17 mouse cellular contexts compared by ENCODE assay signal in genomic region chr2:76504122-76504839, GRCm38 (mm10).
A peak's percentile ranks its signal among the peaks of the same experiment; 100 is the strongest.
DNase-seq lines count a peak whose midpoint lies in the region; ATAC-seq and TF ChIP-seq lines count a peak whose summit lies in the region.
"Had no signal": no experiment of that assay in that cellular context is flagged by ENCODE, and none has a peak within 500 bp of the region (broad histone marks: within the 10 kb centered on the region; RNA-seq: fewer than 3 reads in every experiment).

No protein-coding gene starts in this region.

- no peaks in the 10 kb centered on the region; a peak in 1 of 4 replicates for H3K4me1 ChIP-seq in liver, embryonic 14.5 days (replicated peaks; ENCODE audit: control insufficient read depth in 2 of 2, insufficient read depth in 2 of 2, low read length in 1 of 2)
- H3K4me1 ChIP-seq in hindbrain, postnatal 0 days (ENCODE audit: insufficient read depth, low read length): no peaks in the 10 kb centered on the region
- H3K4me1 ChIP-seq: embryonic facial prominence, embryonic 15.5 days; limb, embryonic 13.5 days; lung, embryonic 15.5 days; midbrain, embryonic 13.5 days; neural tube, embryonic 15.5 days had no signal

- ATAC-seq in liver, embryonic 14.5 days (ENCODE audit: insufficient read depth): no peak
- ATAC-seq in hindbrain, postnatal 0 days: no peak
- ATAC-seq: forebrain, postnatal 0 days; midbrain, embryonic 13.5 days had no signal

- H3K36me3 ChIP-seq in liver, embryonic 14.5 days (replicated peaks; ENCODE audit: control insufficient read depth, insufficient read depth, low read depth): no peaks in the 10 kb centered on the region
- H3K36me3 ChIP-seq in hindbrain, postnatal 0 days (ENCODE audit: insufficient read depth, low read length): no peaks in the 10 kb centered on the region
- H3K36me3 ChIP-seq: embryonic facial prominence, embryonic 15.5 days; limb, embryonic 13.5 days; lung, embryonic 15.5 days; midbrain, embryonic 13.5 days; neural tube, embryonic 15.5 days had no signal

- DNase-seq in liver, embryonic 14.5 days (ENCODE audit: low read depth in 3 of 3, low spot score in 3 of 3): no peak
- DNase-seq in liver: no peak
- peak; percentile 76 for DNase-seq in adrenal gland, adult 2 months
- peak; percentile 51 for DNase-seq in kidney, adult 18-20 months
- DNase-seq in kidney, postnatal 4 days: peak; percentile 41 to 64
- no peak for DNase-seq in gastrocnemius, postnatal 25 days
- DNase-seq in left cerebral cortex, adult 18-20 months (ENCODE audit: low spot score in 2 of 2): no peak
- DNase-seq in hindbrain, postnatal 0 days (ENCODE audit: low spot score): no peak
- DNase-seq: cerebellum, postnatal 25 days; forebrain, postnatal 0 days; heart, adult 2 months; thymus, postnatal 25 days had no signal

- H3K27me3 ChIP-seq in liver, embryonic 14.5 days (ENCODE audit: control insufficient read depth, insufficient read depth, low read length): no peaks in the 10 kb centered on the region
- no peaks in the 10 kb centered on the region for H3K27me3 ChIP-seq in hindbrain, postnatal 0 days (ENCODE audit: insufficient read depth, low read length)
- H3K27me3 ChIP-seq: embryonic facial prominence, embryonic 15.5 days; limb, embryonic 13.5 days; lung, embryonic 15.5 days; midbrain, embryonic 13.5 days; neural tube, embryonic 15.5 days had no signal

- H3K4me2 ChIP-seq in liver, embryonic 14.5 days (ENCODE audit: low read depth): peak overlapping the region; percentile 18; the same call in 1 of the 2 replicates
- no peak overlapping the region for H3K4me2 ChIP-seq in hindbrain, postnatal 0 days (ENCODE audit: low read depth, low read length)
- H3K4me2 ChIP-seq: embryonic facial prominence, embryonic 15.5 days; limb, embryonic 13.5 days; lung, embryonic 15.5 days; midbrain, embryonic 13.5 days; neural tube, embryonic 15.5 days had no signal

- no peak overlapping the region for H3K4me3 ChIP-seq in liver, embryonic 14.5 days (ENCODE audit: insufficient read depth in 1 of 2, low read depth in 2 of 2, low read length in 2 of 2)
- H3K4me3 ChIP-seq in hindbrain, postnatal 0 days (ENCODE audit: low read length): no peak overlapping the region
- H3K4me3 ChIP-seq: embryonic facial prominence, embryonic 15.5 days; heart, adult 2 months; limb, embryonic 13.5 days; lung, embryonic 15.5 days; midbrain, embryonic 13.5 days; neural tube, embryonic 15.5 days had no signal

- H3K27ac ChIP-seq in liver, embryonic 14.5 days: no peak overlapping the region
- no peak overlapping the region for H3K27ac ChIP-seq in hindbrain, postnatal 0 days
- H3K27ac ChIP-seq: embryonic facial prominence, embryonic 15.5 days; heart, adult 2 months; limb, embryonic 13.5 days; lung, embryonic 15.5 days; midbrain, embryonic 13.5 days; neural tube, embryonic 15.5 days had no signal

- WGBS in liver, embryonic 14.5 days (ENCODE audit: insufficient replicate concordance): 63% methylated on average over 12 of the region's 12 CpGs
- WGBS in hindbrain, postnatal 0 days: 47% methylated on average over 12 of the region's 12 CpGs

- no peak for TF ChIP-seq EP300 in liver, embryonic 14.5 days (IDR thresholded peaks at IDR 0.05; ENCODE audit: low read depth)

- no peak for TF ChIP-seq CTCF in liver, embryonic 14.5 days (IDR thresholded peaks at IDR 0.05; ENCODE audit: low read depth)
- no peak for TF ChIP-seq CTCF in hindbrain, postnatal 0 days (IDR thresholded peaks at IDR 0.05; ENCODE audit: low read depth)

- no peaks in the 10 kb centered on the region for H3K9me3 ChIP-seq in liver, embryonic 14.5 days (ENCODE audit: control insufficient read depth, low read length)
- no peaks in the 10 kb centered on the region for H3K9me3 ChIP-seq in hindbrain, postnatal 0 days (ENCODE audit: low read length)
- H3K9me3 ChIP-seq: embryonic facial prominence, embryonic 15.5 days; limb, embryonic 13.5 days; lung, embryonic 15.5 days; midbrain, embryonic 13.5 days; neural tube, embryonic 15.5 days had no signal

- no peak overlapping the region for H3K9ac ChIP-seq in liver, embryonic 14.5 days (replicated peaks)
- no peak overlapping the region for H3K9ac ChIP-seq in hindbrain, postnatal 0 days (replicated peaks; ENCODE audit: low read length)
- H3K9ac ChIP-seq: embryonic facial prominence, embryonic 15.5 days; forebrain, postnatal 0 days; limb, embryonic 13.5 days; lung, embryonic 15.5 days; midbrain, embryonic 13.5 days; neural tube, embryonic 15.5 days had no signal

Comparison
In these comparisons a context has a peak if more than half of its experiments do, and no peak if none do; other contexts are left out.
1. DNase-seq: peak in adrenal gland, adult 2 months (single experiment), kidney, adult 18-20 months (single experiment) and kidney, postnatal 4 days (2 of 2); none in liver, embryonic 14.5 days (0 of 3), liver (single experiment), gastrocnemius, postnatal 25 days (single experiment), left cerebral cortex, adult 18-20 months (0 of 2) and hindbrain, postnatal 0 days (single experiment).